Mouse (Mus musculus): Measurements from ENCODE around the gene Map2k1. TPM values are rescaled to one million over a fixed set of nuclear protein-coding genes. Genes with fewer than 3 reads are reported as not detected.
"Not testable (repeated sequence)": the region's sequence is repeated elsewhere in the genome, so short reads cannot be mapped to it uniquely, and the experiment has no call there.

The Map2k1 gene
- polyA plus RNA-seq, 1 experiment from 2014 or later, result 92.2 TPM

DNA sequence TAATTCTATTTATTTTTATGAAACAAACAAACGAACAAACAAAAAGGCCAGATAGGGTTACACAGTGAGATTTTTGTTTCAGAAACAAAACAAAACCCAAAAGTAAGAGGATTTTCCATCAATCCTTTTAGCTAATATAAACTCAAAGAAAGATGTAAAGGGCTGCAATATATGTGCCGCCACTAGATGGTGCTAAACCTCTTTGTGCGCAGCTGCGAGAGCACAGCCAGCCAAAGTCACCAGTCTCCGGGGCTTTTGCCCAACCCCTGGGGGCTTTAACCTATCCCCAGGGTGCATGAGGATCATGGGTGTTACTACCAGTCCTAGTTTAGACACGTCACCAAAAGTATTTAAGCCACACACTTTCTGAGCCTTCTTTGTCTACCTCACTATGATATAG lies 114.5 kb downstream of the Map2k1 start:
- WGBS, result 3% methylated on average over 6 of the region's 6 CpGs
- ATAC-seq (ENCODE audit: low FRiP score, low TSS enrichment), result not testable (repeated sequence)

More for the DNA sequence above, 114.5 kb downstream of the Map2k1 start:
- peaks cover 30% of the 10 kb centered on the region; the same call in 1 of the 2 replicates for H3K36me3 ChIP-seq (ENCODE audit: insufficient read depth, low read length)
- not testable (repeated sequence) for H3K27me3 ChIP-seq (ENCODE audit: insufficient read depth, low read length); H3K4me3 ChIP-seq (ENCODE audit: low read length); H3K4me2 ChIP-seq (replicated peaks; ENCODE audit: low read depth, low read length); H3K9me3 ChIP-seq (ENCODE audit: low read length); H3K27ac ChIP-seq (ENCODE audit: low read length); H3K9ac ChIP-seq (replicated peaks; ENCODE audit: low read length); H3K4me1 ChIP-seq (ENCODE audit: insufficient read depth, low read length)

Small RNA genes within 50 kb of the gene (microRNA-seq; reads per million reads assigned to microRNA genes)
- gene Gm24106, result not detected

Other genes with a start within 250 kb of the Map2k1 start
- gene Smad6, start 231.6 kb downstream of the Map2k1 start, polyA plus RNA-seq (2015; fragmentation: Nextera tagmentation; extraction: Ambion mirVana), result 8.1 and 8.4 TPM in 2 replicates
- gene Lctl, start 136.5 kb downstream of the Map2k1 start, polyA plus RNA-seq (2015; fragmentation: Nextera tagmentation; extraction: Ambion mirVana), result 0.07 and 0.24 TPM in 2 replicates
- gene Zwilch, start 80.5 kb downstream of the Map2k1 start, polyA plus RNA-seq (2015; fragmentation: Nextera tagmentation; extraction: Ambion mirVana), result 26.8 and 32.1 TPM in 2 replicates
- gene Rpl4, start 80.3 kb downstream of the Map2k1 start, polyA plus RNA-seq (2015; fragmentation: Nextera tagmentation; extraction: Ambion mirVana), result 1,111 and 1,181 TPM in 2 replicates
- gene Snapc5, start 74.4 kb downstream of the Map2k1 start, polyA plus RNA-seq (2015; fragmentation: Nextera tagmentation; extraction: Ambion mirVana), result 31.9 and 37.3 TPM in 2 replicates
- gene Uchl4, start 18.4 kb downstream of the Map2k1 start, polyA plus RNA-seq (2015; fragmentation: Nextera tagmentation; extraction: Ambion mirVana), result 2.4 and 4.5 TPM in 2 replicates
- 201 and 208 TPM in 2 replicates for gene Tipin, start 27.9 kb upstream of the Map2k1 start, polyA plus RNA-seq (2015; fragmentation: Nextera tagmentation; extraction: Ambion mirVana)
- 23.9 and 25.9 TPM in 2 replicates for gene Dis3l, start 87.7 kb upstream of the Map2k1 start, polyA plus RNA-seq (2015; fragmentation: Nextera tagmentation; extraction: Ambion mirVana)
- 4.7 and 4.9 TPM in 2 replicates for gene Megf11, start 132.0 kb upstream of the Map2k1 start, polyA plus RNA-seq (2015; fragmentation: Nextera tagmentation; extraction: Ambion mirVana)